Mouse (Mus musculus) adrenal gland, adult 2 months (tissue): ENCODE data around the gene Slc25a25. TPM values are rescaled to one million over a fixed set of nuclear protein-coding genes. Genes with fewer than 3 reads are reported as not detected.

ENCODE experiments used
- DNase-seq: peaks from one replicate; pipeline ENCODE4 v3.0.0; 2021
- polyA plus RNA-seq: library from polyadenylated mRNA; depleted of rRNA; stranded (reverse); fragments of >200 nt; gene quantifications from 2 replicates; pipeline ENCODE4 v1.2.3, GENCODE M21; 2012
- total RNA-seq, 2 experiments: library from RNA; stranded (reverse); gene quantifications; 2 replicates each; pipeline ENCODE4 v1.2.3; 2021

Gene Slc25a25
- total and polyA plus RNA-seq, 3 experiments: 34.0 to 79.5 (median 35.2) TPM

DNA sequence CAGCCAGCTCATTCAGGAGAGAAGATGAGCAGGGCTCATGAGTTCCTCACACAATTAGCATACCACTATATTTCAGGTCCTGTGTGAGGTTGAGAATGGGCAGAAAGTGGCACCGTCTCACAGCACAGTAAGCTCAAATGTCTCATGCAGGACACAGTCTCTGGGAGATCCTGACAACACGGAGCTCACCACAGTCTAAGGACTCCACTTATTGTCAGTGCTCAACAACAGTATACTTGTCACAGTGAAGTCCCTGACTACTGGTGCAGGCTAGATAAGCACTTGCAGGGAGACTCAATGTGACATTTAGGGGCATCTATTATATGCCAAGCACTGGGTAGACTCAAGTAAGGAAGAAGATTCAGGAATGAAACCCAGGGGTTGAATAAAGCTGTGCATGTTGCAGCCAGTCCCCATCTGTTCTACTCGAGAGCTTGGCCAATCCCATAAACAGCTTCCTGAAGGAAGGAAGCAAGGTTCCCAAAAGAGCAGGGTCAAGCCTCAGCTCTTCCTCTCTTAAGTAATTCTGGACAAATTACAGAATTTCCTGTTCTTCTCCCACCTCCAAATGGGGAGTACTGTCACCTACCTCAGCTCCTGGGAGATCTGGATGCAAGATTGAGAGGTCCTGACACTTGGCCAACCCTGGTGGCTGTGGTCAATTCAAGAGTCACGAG is 21.9 kb downstream of the Slc25a25 start:
- no peak for DNase-seq

DNA sequence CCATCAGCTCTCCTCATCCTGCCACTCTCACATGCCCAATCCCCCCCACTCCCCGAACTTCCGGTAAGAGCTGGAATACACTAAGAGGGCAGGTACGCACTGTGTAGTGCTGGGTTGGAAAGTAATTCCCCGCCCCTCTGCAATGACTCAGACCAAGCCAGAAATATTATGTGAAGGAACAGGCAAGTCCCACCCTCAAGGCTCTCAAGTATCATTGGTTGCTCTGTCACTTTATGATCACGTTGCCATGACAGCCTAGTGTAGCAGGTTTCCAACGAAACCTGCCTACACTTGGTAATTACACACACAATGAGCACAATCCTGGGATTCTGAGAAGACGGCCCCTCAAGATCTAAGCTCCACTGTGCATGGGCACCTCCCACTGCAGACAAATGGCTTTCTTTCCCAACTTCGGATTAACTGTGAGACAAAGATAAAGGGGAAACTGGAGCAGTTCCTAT is 23.0 kb downstream of the Slc25a25 start:
- peak; percentile 83 for DNase-seq

DNA sequence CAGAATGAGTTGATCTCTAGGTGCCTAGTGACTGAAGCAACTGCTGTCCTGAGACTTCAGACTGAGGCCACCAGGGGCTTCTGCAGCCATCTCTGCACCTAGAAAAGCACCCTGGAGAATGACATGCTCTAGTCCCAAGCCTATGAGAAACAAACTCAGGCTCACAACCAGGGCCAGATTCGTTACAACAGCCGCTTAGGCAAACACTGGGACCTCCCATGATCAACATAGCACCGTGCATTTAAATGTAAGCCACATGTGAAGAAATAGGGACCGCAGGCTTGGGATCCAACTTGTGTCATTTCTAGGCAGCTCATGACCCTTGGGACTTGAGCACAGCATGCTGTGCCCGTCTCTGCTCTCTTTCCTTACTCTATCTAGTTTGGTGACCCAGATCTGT is 23.5 kb downstream of the Slc25a25 start:
- DNase-seq: no peak

DNA sequence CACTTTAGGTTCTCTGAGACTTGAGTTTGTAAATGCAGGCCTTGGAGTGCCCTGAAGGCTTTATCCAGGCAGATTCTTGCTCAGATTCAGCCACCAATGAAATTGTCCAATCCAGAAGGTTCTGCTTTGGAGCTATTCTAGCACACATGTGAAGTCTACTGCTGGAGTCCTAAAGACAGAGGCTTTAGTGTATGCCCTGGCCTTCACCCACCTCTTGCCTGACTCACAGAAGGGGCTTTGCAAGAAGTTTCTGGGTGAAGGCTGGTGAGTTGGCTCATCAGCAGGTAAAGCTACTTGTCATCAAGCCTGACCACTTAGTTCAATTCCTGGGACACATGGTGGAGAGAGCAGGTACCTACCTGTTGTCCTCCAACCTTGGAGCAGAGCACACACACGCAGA is 25.1 kb downstream of the Slc25a25 start:
- peak; percentile 55 for DNase-seq

DNA sequence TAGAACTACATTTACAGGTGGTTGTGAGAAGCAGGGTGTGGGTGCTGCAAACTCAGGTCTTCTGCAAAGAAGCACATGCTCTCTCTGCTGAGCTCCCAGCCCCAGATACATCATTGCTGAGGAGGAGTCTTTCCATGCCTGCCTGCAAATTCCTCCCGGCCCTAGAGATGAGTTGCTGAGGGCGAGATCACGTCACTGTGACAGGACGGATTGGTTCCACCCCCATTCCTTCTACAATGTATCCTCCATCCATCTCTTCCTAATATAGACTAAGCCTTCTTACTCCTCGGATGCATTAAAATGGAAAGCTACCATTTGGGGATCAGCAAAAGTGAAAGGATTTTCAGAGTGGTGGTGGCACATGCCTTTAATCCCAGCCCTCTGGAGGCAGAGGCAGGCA is 25.7 kb downstream of the Slc25a25 start:
- DNase-seq: no peak

DNA sequence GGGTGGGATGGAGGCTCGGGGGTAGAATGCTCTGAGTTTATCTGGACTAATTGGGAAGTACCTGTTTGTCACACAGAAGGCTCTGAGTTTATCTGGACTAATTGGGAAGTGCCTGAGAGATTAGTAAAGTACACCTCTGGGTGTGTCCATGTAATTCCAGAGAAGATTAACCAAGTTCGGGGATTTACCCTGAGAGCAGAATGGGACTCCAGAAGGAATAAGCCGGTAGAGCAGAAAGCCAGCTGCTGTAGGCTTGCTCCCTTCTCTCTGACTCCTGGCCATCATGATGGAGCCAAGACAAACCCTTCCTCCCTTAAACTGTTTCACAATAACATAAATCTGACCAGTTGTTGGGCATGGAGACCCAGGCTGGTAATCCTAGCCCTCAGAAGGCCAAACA is 26.4 kb downstream of the Slc25a25 start:
- no peak for DNase-seq

DNA sequence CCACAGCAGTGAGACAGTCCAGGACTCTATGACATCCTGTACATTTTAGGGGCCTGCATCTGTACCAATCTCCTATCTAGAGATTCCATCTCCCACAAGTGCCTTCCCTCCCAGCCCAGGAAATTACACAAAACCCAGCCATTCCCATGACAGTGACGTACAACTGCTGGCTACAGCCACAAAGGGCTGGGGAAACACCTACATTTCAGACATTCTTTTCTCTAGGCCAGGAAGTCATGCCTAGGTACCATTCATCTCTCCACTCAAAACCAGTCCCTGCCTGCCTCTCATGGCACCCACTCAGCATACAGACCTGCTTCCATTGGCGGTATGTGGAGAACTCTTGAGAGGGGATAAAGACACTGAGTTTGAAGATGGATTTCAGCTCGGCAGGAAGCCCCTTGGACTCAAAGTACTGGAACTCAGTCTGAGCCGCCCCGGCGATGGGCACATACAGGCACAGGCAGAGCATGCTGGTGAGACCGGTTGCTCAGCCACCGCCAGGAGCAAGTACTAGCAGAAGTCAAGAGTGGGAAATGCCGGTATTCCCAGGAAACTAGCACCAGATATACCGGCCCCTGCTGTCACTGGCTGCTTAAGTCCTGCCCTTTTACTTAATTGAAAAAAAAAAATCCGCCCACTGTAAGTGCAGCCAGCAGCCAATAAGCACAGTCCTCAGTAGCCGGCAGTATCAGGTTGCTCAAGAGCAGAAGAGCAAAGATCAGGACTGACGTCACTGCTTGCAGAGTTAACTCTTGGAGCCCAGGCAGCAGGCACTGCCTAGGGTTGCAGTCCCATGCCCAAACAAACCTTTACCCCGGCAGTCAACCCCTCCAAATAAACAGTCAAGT is 27.5 kb downstream of the Slc25a25 start:
- peak; percentile 86 for DNase-seq

DNA sequence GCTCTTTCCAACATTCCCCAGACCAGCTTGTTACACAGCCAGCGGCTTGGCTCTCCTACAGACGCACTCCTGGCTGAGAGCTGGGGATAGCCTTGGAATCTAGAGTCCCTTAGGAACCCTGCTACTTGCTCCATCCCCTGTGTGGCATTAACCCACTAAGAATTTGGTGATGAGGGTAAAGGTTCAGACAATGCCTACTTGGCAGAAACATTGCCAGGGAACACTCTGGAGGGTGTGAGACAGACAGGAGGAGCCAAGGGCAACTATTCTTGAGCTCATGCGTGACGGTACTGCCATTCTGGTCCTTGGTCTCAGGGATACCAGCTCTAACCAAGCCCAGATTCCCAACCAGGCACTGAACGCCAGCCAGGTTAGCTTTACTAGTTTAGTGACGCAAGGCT is 29.4 kb downstream of the Slc25a25 start:
- DNase-seq: peak; percentile 39

DNA sequence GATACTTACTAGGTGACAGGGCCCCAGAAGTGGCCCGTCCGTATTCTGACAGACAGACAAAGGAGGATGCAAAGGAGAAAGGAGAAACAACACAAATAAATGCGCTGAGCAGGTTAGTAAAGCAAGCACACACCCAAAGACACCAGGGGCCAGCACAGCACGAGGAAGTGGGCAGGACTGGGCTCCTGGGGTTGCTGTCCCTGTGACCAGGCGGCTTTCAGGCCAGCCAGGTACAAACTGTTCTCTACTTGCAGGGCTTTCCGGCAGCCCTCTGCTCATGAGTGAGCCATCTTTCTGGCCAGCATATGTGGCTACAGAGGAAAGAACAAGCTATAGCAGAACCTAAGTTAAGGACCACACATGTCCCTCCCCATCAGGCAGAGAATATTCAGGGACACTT is 30.6 kb downstream of the Slc25a25 start:
- DNase-seq: no peak

DNA sequence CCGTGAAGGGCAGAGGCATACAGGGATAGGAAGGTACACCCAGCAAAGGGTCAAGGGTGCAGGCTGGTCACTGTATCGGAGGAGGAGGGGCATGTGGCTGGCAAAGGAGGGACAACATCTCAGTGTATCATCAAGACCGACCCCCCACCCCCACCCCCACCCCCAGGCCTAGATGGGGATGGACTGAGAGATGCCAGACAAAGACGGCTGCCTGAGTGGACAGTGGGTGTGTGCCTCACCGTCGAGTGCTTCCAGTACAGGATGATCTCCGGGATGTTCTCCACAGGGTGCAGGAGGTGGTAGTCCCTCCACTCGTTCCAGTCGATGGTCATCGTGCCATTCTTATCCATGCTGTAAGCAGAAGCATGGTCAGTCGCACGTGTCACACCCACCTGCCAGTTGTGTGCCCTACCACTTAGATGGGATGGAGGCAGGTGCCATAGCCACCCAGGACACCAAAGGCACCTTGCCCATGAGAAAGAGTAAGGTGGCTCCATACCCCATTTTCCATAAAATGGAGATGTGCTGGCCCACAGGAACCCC is 31.1 kb downstream of the Slc25a25 start:
- no peak for DNase-seq

DNA sequence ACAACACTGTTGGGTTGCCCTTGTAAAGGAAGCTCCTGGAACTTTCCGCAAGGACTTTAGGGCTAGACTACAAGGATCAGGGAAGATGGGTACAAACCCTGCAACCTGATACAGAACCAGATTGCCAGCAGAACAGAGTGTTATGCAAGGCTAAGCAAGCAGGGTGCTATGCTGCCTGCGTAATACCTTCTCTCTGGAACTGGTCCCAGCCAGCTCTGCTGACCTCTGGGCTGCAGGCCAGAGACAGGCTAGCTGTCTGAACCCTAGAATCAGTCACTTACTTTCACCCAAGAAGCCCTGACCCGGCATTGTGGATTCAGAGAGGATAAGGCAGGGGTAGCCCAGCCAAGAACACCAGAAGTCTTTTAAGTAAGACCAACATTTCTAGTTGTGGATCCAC is 31.9 kb downstream of the Slc25a25 start:
- peak; percentile 93 for DNase-seq

DNA sequence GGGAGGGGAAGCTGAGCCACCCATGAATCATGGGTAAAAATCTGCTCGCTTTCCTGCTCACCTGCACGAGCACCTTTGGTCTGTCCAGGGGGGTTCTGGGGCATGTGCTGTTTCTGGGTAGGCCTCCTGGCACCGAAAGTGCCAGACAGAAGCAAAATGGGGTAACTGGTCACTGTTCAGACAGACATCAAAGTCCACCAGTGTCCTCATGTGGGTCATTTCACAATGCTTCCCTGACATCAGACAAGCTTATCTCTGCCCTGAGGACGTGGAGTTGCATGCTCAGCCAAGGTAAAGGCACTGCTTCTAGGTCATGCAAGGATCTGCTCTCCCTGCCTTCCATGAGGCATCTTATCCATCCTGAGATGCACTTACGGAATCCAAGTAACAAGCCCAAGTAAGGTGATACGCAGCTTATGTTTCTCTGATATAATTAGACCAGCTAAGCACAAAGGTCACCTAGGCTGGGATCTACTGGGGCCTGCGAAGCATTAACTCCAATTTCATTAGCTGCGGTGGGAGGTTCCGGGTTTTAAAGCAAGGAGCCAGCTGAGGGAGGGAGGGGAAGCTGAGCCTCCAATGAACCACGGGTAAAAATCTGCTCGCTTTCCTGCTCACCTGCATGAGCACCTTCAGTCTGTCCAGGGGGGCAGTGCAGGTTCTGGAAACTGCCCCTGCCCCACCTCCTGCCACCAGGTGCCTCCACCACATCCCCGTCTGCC is 32.7 kb downstream of the Slc25a25 start:
- DNase-seq: no peak

DNA sequence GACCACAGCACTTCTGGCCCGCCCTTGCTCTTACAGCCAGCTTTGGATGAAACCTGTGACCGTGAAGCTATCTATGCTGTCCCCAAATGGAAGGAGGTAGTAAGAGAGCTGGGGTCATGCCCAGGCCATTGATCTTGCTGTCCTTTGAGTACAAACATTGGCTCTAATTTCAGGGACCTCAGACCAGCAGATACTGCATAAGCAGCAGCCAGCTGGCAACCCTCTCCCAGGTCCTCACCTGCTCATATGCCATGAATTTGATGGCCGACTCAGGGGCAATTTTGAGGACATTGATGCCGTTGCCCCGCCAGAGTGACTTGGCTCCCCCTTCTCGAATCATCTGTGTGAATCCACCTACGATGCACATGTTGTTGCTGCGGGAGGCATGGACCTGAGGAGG is 33.8 kb downstream of the Slc25a25 start:
- DNase-seq: no peak

DNA sequence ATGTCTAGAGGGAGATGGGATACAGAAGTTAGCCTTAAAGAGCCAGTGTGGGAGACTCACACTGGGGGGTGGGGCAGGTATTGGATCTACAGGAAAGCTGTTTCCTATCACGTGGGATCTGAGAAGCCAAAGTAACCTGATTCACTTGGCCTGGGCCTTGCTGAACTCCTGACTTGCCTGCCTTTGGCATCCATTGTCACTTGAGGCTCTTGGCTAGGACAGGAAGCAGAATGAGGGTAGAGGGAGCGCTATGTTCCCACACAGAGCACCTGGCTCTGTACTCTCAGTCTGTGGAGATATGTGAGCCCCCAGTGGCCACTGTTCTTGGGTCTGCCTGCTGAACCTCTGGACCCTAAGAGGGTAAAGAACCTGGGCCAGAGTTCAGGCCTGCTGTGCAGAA is 34.7 kb downstream of the Slc25a25 start:
- no peak for DNase-seq

DNA sequence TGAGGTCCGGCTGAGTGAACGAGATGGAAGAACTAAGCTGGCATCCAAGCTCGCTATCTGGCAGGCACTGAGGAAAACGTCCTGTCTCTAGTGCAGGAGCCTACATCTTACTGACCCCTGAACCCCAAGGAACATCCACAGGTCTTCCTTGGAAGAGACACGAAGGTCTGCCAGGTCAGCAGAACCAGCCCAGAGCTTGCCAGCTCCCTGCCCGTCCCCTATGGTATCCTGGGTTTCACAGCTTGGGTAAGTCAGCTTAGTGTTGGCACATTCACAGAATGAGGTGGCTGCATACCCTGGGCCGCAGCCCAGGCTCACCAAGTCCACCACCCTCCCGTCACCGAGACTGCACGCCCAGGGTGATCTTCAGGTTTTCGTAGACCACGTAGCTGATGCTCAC is 35.4 kb downstream of the Slc25a25 start:
- DNase-seq: no peak

DNA sequence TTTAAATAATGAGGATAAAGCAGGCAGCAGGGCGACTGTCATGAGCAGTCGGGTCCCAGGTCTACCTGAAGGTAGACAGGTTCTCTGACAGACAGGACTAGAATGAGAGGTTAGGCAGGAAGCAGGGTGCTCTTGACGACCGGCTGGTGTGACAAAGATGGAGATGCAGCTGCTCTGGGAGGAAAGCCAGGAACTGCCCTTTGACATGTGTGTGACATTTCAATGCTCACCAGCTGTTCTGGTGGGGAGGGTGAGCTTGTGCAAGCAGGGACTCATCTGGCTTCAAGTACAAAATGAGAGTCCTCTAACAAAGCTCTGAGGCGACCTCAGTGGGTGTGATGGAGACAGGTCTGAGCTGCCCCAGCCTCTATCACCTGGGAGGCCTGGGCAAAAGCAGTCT is 37.3 kb downstream of the Slc25a25 start:
- peak; percentile 57 for DNase-seq

DNA sequence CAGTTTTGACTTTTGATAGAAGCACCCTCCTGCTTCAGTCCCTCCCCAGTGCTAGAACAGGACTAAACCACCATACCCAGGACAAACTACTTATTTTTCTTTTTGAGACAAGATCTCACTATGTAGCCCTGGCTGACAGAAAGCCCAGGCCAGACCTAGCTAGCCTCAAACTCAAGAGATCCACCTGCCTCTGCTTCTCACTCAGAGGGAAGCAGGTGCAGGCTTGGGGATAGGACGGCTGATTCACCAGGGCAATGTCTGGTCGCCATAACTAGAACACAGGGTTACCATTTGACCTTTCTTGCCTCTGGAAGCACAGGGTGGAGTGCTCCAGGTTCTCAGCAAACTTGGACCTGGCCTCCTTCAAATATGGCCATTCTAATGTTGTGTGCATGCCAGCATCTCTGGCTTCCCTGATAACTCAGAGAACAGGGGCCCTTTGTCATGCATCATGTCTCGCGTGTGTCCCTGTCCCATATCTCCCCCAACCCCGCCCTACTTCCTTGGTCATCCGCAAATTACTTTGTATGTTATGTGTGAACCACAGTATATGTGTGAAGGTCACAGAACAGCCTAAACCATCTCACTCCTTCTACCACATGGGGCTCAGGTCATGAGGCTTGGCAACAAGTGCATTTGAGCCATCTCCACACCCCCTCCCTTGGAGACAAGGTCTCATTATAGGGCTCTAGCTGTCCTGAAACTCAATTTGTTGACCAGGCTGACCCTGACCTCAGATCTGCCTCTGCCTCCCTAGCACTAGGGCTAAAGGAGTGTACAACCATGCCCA is 38.3 kb downstream of the Slc25a25 start:
- no peak for DNase-seq

DNA sequence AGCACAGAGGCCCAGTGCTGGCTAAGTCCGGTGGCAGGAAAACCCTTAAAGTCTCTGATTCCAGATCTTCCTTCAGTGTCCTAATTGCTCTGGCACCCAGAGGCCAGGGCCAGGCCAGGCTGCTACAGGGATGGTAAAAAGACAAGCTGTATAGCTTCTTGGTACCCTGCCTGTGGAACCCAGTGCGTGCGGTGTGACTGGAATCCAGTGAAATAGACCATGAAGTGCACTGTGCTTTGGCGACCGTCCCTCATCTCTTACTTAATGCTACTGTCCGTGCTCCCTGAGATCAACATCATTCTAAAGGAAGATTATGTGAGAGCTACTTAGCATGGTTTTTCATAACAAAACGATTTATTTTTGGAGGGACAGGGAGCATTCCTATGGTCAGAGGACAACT is 39.8 kb downstream of the Slc25a25 start:
- DNase-seq: no peak

DNA sequence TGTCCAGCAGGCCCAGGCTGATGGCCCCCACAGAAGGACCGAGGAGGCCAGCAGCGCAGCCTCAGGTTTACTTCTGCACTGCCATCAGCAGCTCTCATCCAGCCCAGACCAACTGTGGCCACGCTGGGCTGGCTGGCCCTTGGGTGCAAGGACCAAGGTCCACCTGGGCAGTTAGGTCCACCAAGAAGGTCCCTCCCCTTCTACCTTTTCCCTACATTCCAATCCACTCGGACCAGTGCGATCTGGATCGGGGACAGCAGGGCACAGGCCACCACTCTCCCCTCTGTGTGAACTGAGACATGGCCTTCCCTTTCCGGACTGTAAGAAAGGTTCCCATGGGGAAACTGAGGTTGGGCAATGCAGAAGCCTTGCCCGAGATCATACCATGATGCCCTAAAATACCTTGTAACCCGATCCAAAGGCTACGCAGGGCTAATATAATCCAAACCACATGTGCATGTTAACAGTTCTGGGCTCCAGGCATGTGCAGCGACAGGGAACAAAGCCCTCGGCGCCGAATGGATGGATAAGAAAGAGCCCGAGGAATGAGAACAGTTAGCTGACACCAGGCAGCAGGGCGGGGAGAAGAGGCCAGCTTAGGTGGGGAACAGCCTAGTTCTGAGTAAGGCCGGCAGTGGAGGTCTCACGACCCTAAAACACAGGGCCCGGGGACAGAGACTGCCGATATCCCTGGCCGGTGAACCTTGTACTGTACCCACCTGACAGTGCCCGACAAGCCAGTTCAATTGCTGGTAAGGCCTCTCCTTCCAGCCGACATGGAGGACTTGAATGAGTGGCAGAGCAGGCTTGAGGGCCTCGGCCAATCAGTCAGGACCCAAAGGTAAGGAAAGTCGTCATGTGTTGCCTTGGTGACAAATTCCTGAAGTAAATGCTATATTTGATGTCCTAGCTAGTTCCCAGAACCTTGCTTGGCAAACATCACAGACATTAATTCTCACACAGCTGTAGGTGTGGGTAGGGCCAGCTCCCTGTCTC is 42.5 kb downstream of the Slc25a25 start:
- DNase-seq: no peak

DNA sequence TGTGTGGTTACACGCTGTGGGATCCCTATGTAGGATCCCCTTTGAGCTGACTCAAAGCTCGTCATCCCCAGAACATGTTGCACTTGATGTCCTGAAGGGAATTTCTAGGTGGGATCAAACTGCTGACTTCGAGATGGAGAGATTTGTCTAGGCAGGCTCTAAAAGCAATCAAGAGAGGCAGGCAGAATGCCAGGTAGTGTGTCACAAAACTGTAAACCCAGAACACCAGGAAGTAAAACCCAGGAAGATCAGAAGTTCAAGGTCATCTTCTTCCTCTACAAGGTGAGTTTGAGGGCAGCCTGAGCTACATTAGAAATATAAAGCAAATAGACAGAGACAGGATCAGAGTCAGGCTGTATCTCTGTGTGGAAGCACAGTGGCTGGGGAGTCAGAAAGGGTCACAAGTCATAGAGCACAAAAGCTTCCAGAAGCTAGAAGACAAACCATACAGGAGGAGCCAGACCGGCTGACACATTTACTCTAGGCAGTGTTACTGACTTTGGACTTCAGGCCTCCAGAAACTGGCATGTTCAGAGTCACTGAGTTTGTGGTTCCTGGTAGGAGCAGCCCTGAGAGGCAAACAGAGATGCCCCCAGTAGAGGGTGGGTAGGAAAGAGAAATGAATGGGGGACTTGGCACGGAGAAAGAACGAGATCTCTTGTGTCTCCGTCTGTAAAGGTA is 44.0 kb downstream of the Slc25a25 start:
- DNase-seq: no peak
